Mouse (Mus musculus): ENCODE measurements around the gene Olfr1393. TPM values are rescaled to one million over a fixed set of nuclear protein-coding genes. Genes with fewer than 3 reads are reported as not detected.
A peak's percentile ranks its signal among the peaks of the same experiment; 100 is the strongest.
"Not testable (repeated sequence)": the region's sequence is repeated elsewhere in the genome, so short reads cannot be mapped to it uniquely, and the experiment has no call there.

Gene Olfr1393
- polyA plus RNA-seq, 1 experiment from 2014 or later = 0.05 TPM

- no peaks in the 10 kb centered on the region for H3K27me3 ChIP-seq (ENCODE audit: insufficient read depth, low read length)
- H3K27ac ChIP-seq (ENCODE audit: low read depth) = no peak overlapping the region
- 0 out of 2 replicates have a peak, but pooled peaks cover 5% of the 10 kb centered on the region for H3K4me1 ChIP-seq (ENCODE audit: insufficient read depth)
- no peak overlapping the region for H3K9ac ChIP-seq (replicated peaks)
- no peak for TF ChIP-seq EP300 (IDR thresholded peaks at IDR 0.05; ENCODE audit: low read depth)
- no peak for TF ChIP-seq CTCF (IDR thresholded peaks at IDR 0.05; ENCODE audit: low read depth)
- no peak overlapping the region for H3K4me2 ChIP-seq (ENCODE audit: low read depth, low read length)
- no peak overlapping the region for H3K4me3 ChIP-seq (ENCODE audit: low read depth, low read length)
- WGBS (ENCODE audit: insufficient replicate concordance) = 77% methylated on average over 4 of the region's 4 CpGs
- ATAC-seq (no peak), DNase-seq (no peak)
- H3K9me3 ChIP-seq (ENCODE audit: low read length) = no peaks in the 10 kb centered on the region
- no peaks in the 10 kb centered on the region for H3K36me3 ChIP-seq (replicated peaks; ENCODE audit: insufficient read depth, low read length)
Observed at GRCm38 (mm10) chr11:49270368-49270767, 7.7 kb upstream of the Olfr1393 start.

- H3K27me3 ChIP-seq (ENCODE audit: insufficient read depth, low read length) = no peaks in the 10 kb centered on the region
- no peaks in the 10 kb centered on the region for H3K36me3 ChIP-seq (replicated peaks; ENCODE audit: insufficient read depth, low read length)
- H3K27ac ChIP-seq (ENCODE audit: low read depth) = no peak overlapping the region
- DNase-seq (no peak), ATAC-seq (peak; percentile 39)
- 0 out of 2 replicates have a peak, but pooled peaks cover 2% of the 10 kb centered on the region for H3K4me1 ChIP-seq (ENCODE audit: insufficient read depth)
- H3K4me3 ChIP-seq (ENCODE audit: low read depth, low read length) = no peak overlapping the region
- H3K4me2 ChIP-seq (ENCODE audit: low read depth, low read length) = no peak overlapping the region
- H3K9me3 ChIP-seq (ENCODE audit: low read length) = no peaks in the 10 kb centered on the region
- H3K9ac ChIP-seq (replicated peaks) = no peak overlapping the region
- TF ChIP-seq CTCF (IDR thresholded peaks at IDR 0.05; ENCODE audit: low read depth) (peak; percentile 87), EP300 (IDR thresholded peaks at IDR 0.05; ENCODE audit: low read depth) (no peak)
- 31% methylated on average over 7 of the region's 7 CpGs for WGBS (ENCODE audit: insufficient replicate concordance)
Observed at GRCm38 (mm10) chr11:49271334-49271733, 6.8 kb upstream of the Olfr1393 start.

GRCm38 (mm10) chr11:49273834-49274519 lies 4.1 kb upstream of the Olfr1393 start:
- no peak for ATAC-seq
- 69% methylated on average over 11 of the region's 11 CpGs for WGBS (ENCODE audit: insufficient replicate concordance)

GRCm38 (mm10) chr11:49284982-49285381 lies 6.9 kb downstream of the Olfr1393 start, which contains the start of gene Olfr1392:
TSS of gene Olfr1392 (plus strand) at chr11:49285282.
- not testable (repeated sequence) for ATAC-seq; H3K27ac ChIP-seq (ENCODE audit: low read depth); DNase-seq; H3K9ac ChIP-seq (replicated peaks); H3K27me3 ChIP-seq (ENCODE audit: insufficient read depth, low read length); H3K9me3 ChIP-seq (ENCODE audit: low read length); H3K4me1 ChIP-seq (ENCODE audit: insufficient read depth); H3K36me3 ChIP-seq (replicated peaks; ENCODE audit: insufficient read depth, low read length); H3K4me3 ChIP-seq (ENCODE audit: low read depth, low read length); H3K4me2 ChIP-seq (ENCODE audit: low read depth, low read length)
- WGBS (ENCODE audit: insufficient replicate concordance) = 55% methylated on average over 1 of the region's 1 CpGs

More at GRCm38 (mm10) chr11:49273834-49274519, 4.1 kb upstream of the Olfr1393 start:
- H3K27me3 ChIP-seq (ENCODE audit: insufficient read depth, low read length) = no peaks in the 10 kb centered on the region
- H3K9me3 ChIP-seq (ENCODE audit: low read length) = no peaks in the 10 kb centered on the region
- no peaks in the 10 kb centered on the region for H3K4me1 ChIP-seq (ENCODE audit: insufficient read depth)
- H3K36me3 ChIP-seq (replicated peaks; ENCODE audit: insufficient read depth, low read length) = no peaks in the 10 kb centered on the region
- no peak overlapping the region for H3K4me2 ChIP-seq (ENCODE audit: low read depth, low read length)
- TF ChIP-seq EP300 (IDR thresholded peaks at IDR 0.05; ENCODE audit: low read depth) (no peak), CTCF (IDR thresholded peaks at IDR 0.05; ENCODE audit: low read depth) (no peak)
- no peak overlapping the region for H3K27ac ChIP-seq (ENCODE audit: low read depth)
- H3K4me3 ChIP-seq (ENCODE audit: low read depth, low read length) = no peak overlapping the region
- no peak overlapping the region for H3K9ac ChIP-seq (replicated peaks)
- DNase-seq = no peak

- Histone ChIP-seq H3K9ac (replicated peaks) (no peak overlapping the region), H3K36me3 (replicated peaks; ENCODE audit: insufficient read depth, low read length) (no peaks in the 10 kb centered on the region), H3K4me2 (ENCODE audit: low read depth, low read length) (no peak overlapping the region), H3K27me3 (ENCODE audit: insufficient read depth, low read length) (no peaks in the 10 kb centered on the region), H3K4me1 (ENCODE audit: insufficient read depth) (no peaks in the 10 kb centered on the region), H3K9me3 (ENCODE audit: low read length) (no peaks in the 10 kb centered on the region), H3K4me3 (ENCODE audit: low read depth, low read length) (no peak overlapping the region), H3K27ac (ENCODE audit: low read depth) (no peak overlapping the region)
- ATAC-seq = no peak
- 66% methylated on average over 2 of the region's 2 CpGs for WGBS (ENCODE audit: insufficient replicate concordance)
- DNase-seq = no peak
- TF ChIP-seq CTCF (IDR thresholded peaks at IDR 0.05; ENCODE audit: low read depth) = no peak
- no peak for TF ChIP-seq EP300 (IDR thresholded peaks at IDR 0.05; ENCODE audit: low read depth)
Observed at GRCm38 (mm10) chr11:49287251-49287650, 9.1 kb downstream of the Olfr1393 start.

GRCm38 (mm10) chr11:49292777-49293176 lies 14.7 kb downstream of the Olfr1393 start:
- WGBS (ENCODE audit: insufficient replicate concordance) = 69% methylated on average over 3 of the region's 3 CpGs

More at GRCm38 (mm10) chr11:49292777-49293176, 14.7 kb downstream of the Olfr1393 start:
- no peak for TF ChIP-seq EP300 (IDR thresholded peaks at IDR 0.05; ENCODE audit: low read depth)
- no peak for TF ChIP-seq CTCF (IDR thresholded peaks at IDR 0.05; ENCODE audit: low read depth)
- Histone ChIP-seq H3K36me3 (replicated peaks; ENCODE audit: insufficient read depth, low read length) (no peaks in the 10 kb centered on the region), H3K9me3 (ENCODE audit: low read length) (no peaks in the 10 kb centered on the region), H3K4me3 (ENCODE audit: low read depth, low read length) (no peak overlapping the region), H3K9ac (replicated peaks) (no peak overlapping the region), H3K27me3 (ENCODE audit: insufficient read depth, low read length) (no peaks in the 10 kb centered on the region), H3K4me1 (ENCODE audit: insufficient read depth) (no peaks in the 10 kb centered on the region), H3K4me2 (ENCODE audit: low read depth, low read length) (no peak overlapping the region), H3K27ac (ENCODE audit: low read depth) (no peak overlapping the region)
- DNase-seq = no peak
- no peak for ATAC-seq
